Mouse (Mus musculus): ENCODE data around the gene Rem2. TPM values are rescaled to one million over a fixed set of nuclear protein-coding genes. Genes with fewer than 3 reads are reported as not detected.

The Rem2 gene
- 1.7 and 2.3 TPM in 2 replicates for polyA plus RNA-seq (2012; rRNA removed)

GRCm38 (mm10) chr14:54475941-54476844 lies at the start of gene Rem2:
Gene Rem2, plus strand, starts transcription at chr14:54476100.

DNA sequence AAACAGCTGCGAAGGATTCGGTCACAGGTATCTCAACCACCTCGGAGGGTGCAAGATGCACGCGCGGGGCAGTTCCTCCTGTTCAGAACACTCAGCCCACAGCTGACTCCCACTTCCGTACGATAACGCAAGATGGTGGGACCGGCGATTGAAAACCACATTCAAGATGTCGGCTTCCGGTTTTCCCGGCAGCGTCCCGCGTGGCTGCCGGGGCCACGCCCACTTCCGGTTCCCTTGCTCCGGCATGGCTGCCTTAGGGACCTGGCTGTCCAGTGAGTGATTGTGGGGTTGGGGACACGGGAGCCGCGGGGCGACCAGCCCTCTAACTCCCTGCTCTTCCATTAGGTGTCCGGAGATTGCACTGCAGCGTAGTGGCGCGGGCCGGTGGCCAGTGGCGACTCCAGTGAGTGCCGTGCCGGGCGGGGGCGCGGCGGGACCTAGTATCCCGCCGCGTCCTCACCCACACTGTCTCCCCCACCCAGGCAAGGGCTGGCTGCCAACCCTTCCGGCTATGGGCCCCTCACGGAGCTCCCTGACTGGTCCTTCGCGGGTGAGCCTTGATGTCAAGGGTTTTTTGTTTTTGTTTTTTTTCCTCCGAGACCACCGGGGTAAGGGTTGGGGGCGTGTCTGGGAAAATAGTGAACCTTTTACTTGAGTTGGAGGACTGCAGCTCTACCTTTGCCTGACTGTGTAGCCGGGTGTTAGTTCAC lies 49.1 kb upstream of the Rem2 start, which contains the start of gene Mrpl52:
Gene Mrpl52, plus strand, starts transcription at position 221 of the 710 bp plus-strand sequence.

DNA sequence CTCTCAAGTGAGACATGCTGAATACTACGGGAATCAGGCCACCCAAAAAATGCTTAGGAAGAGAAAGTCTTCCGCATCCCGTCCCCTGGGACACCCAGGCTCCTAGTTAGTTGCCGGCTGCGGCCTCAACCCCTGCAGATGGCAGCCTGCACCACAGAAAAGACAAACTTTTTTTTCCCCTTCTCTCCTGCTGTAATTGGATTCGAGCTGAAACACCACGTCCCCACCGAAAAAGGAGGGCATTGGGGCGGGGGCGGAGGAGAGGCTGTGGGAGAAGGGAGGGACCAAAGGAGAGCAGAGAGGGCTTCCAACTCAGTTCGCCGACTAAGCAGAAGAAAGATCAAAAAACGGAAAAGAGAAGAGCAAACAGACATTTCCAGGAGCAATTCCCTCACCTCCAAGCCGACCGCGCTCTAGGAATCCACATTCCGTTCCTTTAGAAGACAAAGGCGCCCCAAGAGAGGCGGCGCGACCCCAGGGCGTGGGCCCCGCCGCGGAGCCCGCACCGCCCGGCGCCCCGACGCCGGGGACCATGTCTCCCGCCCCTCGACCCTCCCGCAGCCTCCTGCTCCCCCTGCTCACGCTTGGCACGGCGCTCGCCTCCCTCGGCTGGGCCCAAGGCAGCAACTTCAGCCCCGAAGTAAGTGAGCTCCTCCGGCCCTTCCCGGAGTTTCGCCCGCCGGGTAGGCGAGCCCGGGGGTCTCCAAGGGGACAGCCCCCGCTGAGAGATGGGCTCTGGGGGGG lies 44.4 kb upstream of the Rem2 start, which contains the start of gene Mmp14:
Gene Mmp14, plus strand, starts transcription at position 279 of the 744 bp plus-strand sequence.

GRCm38 (mm10) chr14:54463959-54464292 lies 12.0 kb upstream of the Rem2 start, which contains the start of gene Lrp10:
Gene Lrp10, plus strand, starts transcription at chr14:54464137.

Other genes with a start within 250 kb of the Rem2 start
- 495 and 769 TPM in 2 replicates for gene Dad1, start 222.0 kb upstream of the Rem2 start, polyA plus RNA-seq (2012; rRNA removed)
- gene Abhd4, start 221.9 kb upstream of the Rem2 start, polyA plus RNA-seq (2012; rRNA removed) = 46.9 and 47.4 TPM in 2 replicates
- not detected in 2 replicates for gene Olfr49, start 191.2 kb upstream of the Rem2 start, polyA plus RNA-seq (2012; rRNA removed)
- gene Oxa1l, start 115.3 kb upstream of the Rem2 start, polyA plus RNA-seq (2012; rRNA removed) = 136 and 180 TPM in 2 replicates
- gene Slc7a7, start 58.3 kb upstream of the Rem2 start, polyA plus RNA-seq (2012; rRNA removed) = 33.9 and 48.9 TPM in 2 replicates
- gene Mrpl52, start 49.2 kb upstream of the Rem2 start, polyA plus RNA-seq (2012; rRNA removed) = 504 and 1,130 TPM in 2 replicates
- 181 and 186 TPM in 2 replicates for gene Mmp14, start 44.5 kb upstream of the Rem2 start, polyA plus RNA-seq (2012; rRNA removed)
- gene Lrp10, start 12.0 kb upstream of the Rem2 start, polyA plus RNA-seq (2012; rRNA removed) = 344 and 402 TPM in 2 replicates
- 17.0 and 41.7 TPM in 2 replicates for gene Prmt5, start 41.4 kb downstream of the Rem2 start, polyA plus RNA-seq (2012; rRNA removed)
- gene Haus4, start 78.5 kb downstream of the Rem2 start, polyA plus RNA-seq (2012; rRNA removed) = 10.7 and 13.6 TPM in 2 replicates
- 5.9 and 6.3 TPM in 2 replicates for gene Ajuba, start 101.5 kb downstream of the Rem2 start, polyA plus RNA-seq (2012; rRNA removed)
- gene 4931414P19Rik, start 129.9 kb downstream of the Rem2 start, polyA plus RNA-seq (2012; rRNA removed) = 7.2 and 8.1 TPM in 2 replicates
- 180 and 204 TPM in 2 replicates for gene Psmb5, start 141.9 kb downstream of the Rem2 start, polyA plus RNA-seq (2012; rRNA removed)
- not detected in 2 replicates for gene Psmb11, start 145.3 kb downstream of the Rem2 start, polyA plus RNA-seq (2012; rRNA removed)
- gene Gm17606, start 164.9 kb downstream of the Rem2 start, polyA plus RNA-seq (2012; rRNA removed) = not detected in 2 replicates
- gene Cdh24, start 165.3 kb downstream of the Rem2 start, polyA plus RNA-seq (2012; rRNA removed) = 6.4 and 7.6 TPM in 2 replicates
- 35.0 and 51.2 TPM in 2 replicates for gene 1700123O20Rik, start 210.1 kb downstream of the Rem2 start, polyA plus RNA-seq (2012; rRNA removed)
- gene Acin1, start 210.8 kb downstream of the Rem2 start, polyA plus RNA-seq (2012; rRNA removed) = 88.5 and 92.0 TPM in 2 replicates
- gene Gm29776, start 222.7 kb downstream of the Rem2 start, polyA plus RNA-seq (2012; rRNA removed) = 0.06 TPM in 1 of 2 replicates, not detected in the other
- 0.32 and 0.94 TPM in 2 replicates for gene Cebpe, start 236.1 kb downstream of the Rem2 start, polyA plus RNA-seq (2012; rRNA removed)